Mouse (Mus musculus): ENCODE data around the gene Crhr1. TPM values are rescaled to one million over a fixed set of nuclear protein-coding genes. Genes with fewer than 3 reads are reported as not detected.
A peak's percentile ranks its signal among the peaks of the same experiment; 100 is the strongest.

Gene Crhr1
- polyA plus RNA-seq, 1 experiment from 2014 or later = 7.3 TPM

DNA sequence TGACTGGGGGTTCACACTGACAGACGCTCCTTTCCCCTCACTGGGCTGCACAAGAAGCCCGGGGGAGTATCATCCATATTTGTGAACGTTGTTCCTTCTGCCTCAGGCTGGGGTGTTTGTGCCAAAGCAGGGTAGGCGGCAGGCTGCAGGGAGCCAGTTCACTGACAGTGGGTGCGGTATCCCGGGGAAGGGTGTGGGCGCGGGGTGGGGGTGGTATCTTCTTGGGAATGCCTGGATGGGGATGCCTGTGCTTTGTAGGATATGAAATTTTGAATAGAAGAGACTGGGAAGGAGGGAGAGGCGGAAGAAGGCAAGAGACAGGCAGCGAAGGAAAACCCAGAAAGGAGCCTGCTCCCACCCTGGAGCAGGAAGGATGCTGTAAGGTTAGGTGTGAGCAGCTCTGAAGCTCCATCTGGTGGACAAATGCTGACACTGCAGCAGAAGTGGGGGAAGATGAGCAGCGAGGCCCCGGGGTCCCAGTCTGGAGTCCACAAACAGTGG, 38.7 kb downstream of the Crhr1 start:
- Histone ChIP-seq H3K36me3 (replicated peaks; ENCODE audit: control insufficient read depth, insufficient read depth) (no peaks in the 10 kb centered on the region), H3K9ac (0 out of 2 replicates have a peak overlapping the region, but pooled peaks have one; percentile 19), H3K4me3 (replicated peaks; ENCODE audit: low read length) (no peak overlapping the region), H3K27me3 (ENCODE audit: control insufficient read depth, insufficient read depth, low read length) (peaks cover 6% of the 10 kb centered on the region; the same call in 1 of the 2 replicates), H3K4me2 (replicated peaks) (peak overlapping the region; percentile 14), H3K27ac (no peak overlapping the region), H3K4me1 (replicated peaks; ENCODE audit: control insufficient read depth, insufficient read depth, low read length) (no peaks in the 10 kb centered on the region), H3K9me3 (ENCODE audit: control insufficient read depth, low read length) (no peaks in the 10 kb centered on the region)
- DNase-seq (ENCODE audit: low spot score) = peak; percentile 85
- WGBS = 34% methylated on average over 12 of the region's 12 CpGs
- ATAC-seq (ENCODE audit: low FRiP score) = peak; percentile 67; the same call in 1 of the 2 replicates

DNA sequence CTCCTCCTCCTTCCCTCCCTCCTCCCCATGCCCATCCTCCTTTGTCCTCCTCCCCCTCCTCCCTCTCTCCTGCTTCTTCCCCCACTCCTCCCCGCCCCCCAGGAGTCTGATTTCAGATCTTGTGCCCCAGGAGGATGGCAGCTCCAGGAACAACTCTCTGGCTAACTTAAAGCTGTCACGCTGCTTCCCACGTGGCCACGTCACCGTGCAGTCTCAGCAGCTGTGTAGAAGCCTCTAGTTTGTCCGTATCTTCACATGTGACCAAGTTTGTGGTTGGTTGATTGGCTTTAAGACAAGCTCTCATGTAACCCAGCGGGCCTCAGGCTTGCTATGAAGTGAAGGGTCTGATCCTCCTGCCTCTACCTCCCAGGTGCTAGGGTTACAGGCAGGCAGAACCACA, 46.2 kb downstream of the Crhr1 start:
- Histone ChIP-seq H3K36me3 (replicated peaks; ENCODE audit: control insufficient read depth, insufficient read depth) (no peaks in the 10 kb centered on the region), H3K9ac (no peak overlapping the region), H3K4me2 (replicated peaks) (no peak overlapping the region), H3K9me3 (ENCODE audit: control insufficient read depth, low read length) (no peaks in the 10 kb centered on the region), H3K4me3 (replicated peaks; ENCODE audit: low read length) (no peak overlapping the region), H3K4me1 (replicated peaks; ENCODE audit: control insufficient read depth, insufficient read depth, low read length) (no peaks in the 10 kb centered on the region), H3K27me3 (ENCODE audit: control insufficient read depth, insufficient read depth, low read length) (no peaks in the 10 kb centered on the region), H3K27ac (no peak overlapping the region)
- WGBS = 39% methylated on average over 7 of the region's 7 CpGs
- DNase-seq (ENCODE audit: low spot score) (no peak), ATAC-seq (ENCODE audit: low FRiP score) (no peak)

DNA sequence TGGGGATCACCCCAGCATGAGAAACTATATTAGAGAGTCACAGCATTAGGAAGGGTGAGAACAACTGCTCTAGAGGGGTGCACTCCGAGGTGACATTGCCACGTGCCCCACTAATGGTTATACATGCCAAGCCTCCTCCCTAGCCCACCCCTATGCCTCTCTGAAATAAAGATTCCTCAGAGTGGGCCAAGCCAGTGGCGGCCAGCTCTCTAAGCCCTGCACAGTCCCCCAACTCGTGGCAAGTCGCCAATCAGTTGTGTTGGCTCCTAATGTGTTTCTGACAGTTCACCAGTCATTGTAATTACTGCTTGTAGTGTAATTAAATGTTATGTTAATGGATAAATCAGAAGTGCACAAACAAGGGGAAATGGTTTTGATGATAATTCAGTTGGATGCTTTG, 47.1 kb downstream of the Crhr1 start:
- H3K27me3 ChIP-seq (ENCODE audit: control insufficient read depth, insufficient read depth, low read length) = no peaks in the 10 kb centered on the region
- H3K9ac ChIP-seq = no peak overlapping the region
- H3K36me3 ChIP-seq (replicated peaks; ENCODE audit: control insufficient read depth, insufficient read depth) = no peaks in the 10 kb centered on the region
- no peak overlapping the region for H3K27ac ChIP-seq
- DNase-seq (ENCODE audit: low spot score) (peak; percentile 56), ATAC-seq (ENCODE audit: low FRiP score) (peak; percentile 43; the same call in 1 of the 2 replicates)
- no peaks in the 10 kb centered on the region for H3K4me1 ChIP-seq (replicated peaks; ENCODE audit: control insufficient read depth, insufficient read depth, low read length)
- 46% methylated on average over 5 of the region's 5 CpGs for whole genome bisulfite sequencing
- H3K9me3 ChIP-seq (ENCODE audit: control insufficient read depth, low read length) = no peaks in the 10 kb centered on the region
- no peak overlapping the region for H3K4me2 ChIP-seq (replicated peaks)
- H3K4me3 ChIP-seq (replicated peaks; ENCODE audit: low read length) = no peak overlapping the region

DNA sequence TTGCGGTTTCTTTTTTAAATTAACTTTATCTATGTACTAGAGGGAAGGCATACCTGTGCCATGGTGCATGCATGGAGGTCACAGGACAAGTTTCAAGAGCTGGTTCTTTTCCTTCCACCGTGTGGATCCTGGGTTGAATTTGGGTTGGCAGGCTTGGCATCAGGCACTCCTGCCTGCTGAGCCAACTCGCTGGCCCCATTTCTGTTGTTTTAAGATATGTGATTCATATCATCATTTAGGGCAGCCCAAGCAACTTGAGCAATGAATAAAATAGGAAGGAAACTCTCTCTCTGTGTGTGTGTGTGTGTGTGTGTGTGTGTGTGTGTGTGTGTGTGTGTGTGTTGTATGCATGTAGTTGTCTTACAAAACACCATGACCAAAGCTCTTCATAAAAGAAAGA, 49.5 kb downstream of the Crhr1 start:
- Histone ChIP-seq H3K27ac (no peak overlapping the region), H3K4me3 (replicated peaks; ENCODE audit: low read length) (no peak overlapping the region), H3K9me3 (ENCODE audit: control insufficient read depth, low read length) (no peaks in the 10 kb centered on the region), H3K4me2 (replicated peaks) (no peak overlapping the region), H3K9ac (no peak overlapping the region), H3K27me3 (ENCODE audit: control insufficient read depth, insufficient read depth, low read length) (no peaks in the 10 kb centered on the region), H3K4me1 (replicated peaks; ENCODE audit: control insufficient read depth, insufficient read depth, low read length) (no peaks in the 10 kb centered on the region), H3K36me3 (replicated peaks; ENCODE audit: control insufficient read depth, insufficient read depth) (no peaks in the 10 kb centered on the region)
- 84% methylated on average over 3 of the region's 3 CpGs for WGBS
- ATAC-seq (ENCODE audit: low FRiP score) = no peak
- no peak for DNase-seq (ENCODE audit: low spot score)

DNA sequence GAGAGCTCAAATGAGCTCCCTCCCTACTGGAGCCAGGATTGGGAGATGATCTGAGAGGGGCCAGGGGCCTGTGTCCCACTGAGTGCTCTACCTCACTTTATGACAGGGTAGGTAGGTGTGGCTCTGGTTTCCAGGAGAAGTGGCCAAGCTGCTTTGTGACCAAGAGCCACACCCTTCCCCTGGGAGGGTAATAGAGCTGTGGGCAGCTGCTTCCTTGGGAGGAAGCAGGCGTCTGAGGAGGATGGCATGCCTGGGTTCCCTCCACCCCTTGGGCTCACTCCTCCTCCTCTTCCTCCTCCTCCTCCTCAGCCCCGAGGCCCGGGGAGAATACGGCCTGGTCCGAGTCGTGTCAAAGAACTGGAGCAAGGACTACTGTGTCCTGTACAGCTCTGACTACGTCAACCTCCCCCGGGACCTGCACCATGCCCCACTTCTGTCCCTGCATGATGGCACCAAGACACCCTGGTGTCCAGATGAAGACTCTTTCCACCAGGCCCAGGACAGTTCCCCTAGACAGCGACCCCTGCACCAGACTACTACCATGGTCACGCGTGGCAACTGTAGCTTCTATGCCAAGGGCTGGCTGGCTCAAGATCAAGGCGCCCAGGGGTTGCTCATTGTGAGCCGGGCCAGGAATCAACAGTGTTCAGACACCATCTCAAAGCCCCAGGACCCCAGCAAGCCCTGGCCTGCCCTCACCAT, 53.6 kb downstream of the Crhr1 start, which contains the start of gene Sppl2c:
Gene Sppl2c (plus strand): TSS at position 193 of the 702 bp plus-strand sequence.
- DNase-seq (ENCODE audit: low spot score) (no peak), ATAC-seq (ENCODE audit: low FRiP score) (no peak)
- Histone ChIP-seq H3K4me2 (replicated peaks) (no peak within 1 kb of the TSS), H3K4me1 (replicated peaks; ENCODE audit: control insufficient read depth, insufficient read depth, low read length) (no peaks in the 10 kb centered on the region), H3K36me3 (replicated peaks; ENCODE audit: control insufficient read depth, insufficient read depth) (no peaks in the 10 kb centered on the region), H3K9ac (no peak within 1 kb of the TSS), H3K27me3 (ENCODE audit: control insufficient read depth, insufficient read depth, low read length) (no peaks in the 10 kb centered on the region), H3K27ac (no peak within 1 kb of the TSS), H3K9me3 (ENCODE audit: control insufficient read depth, low read length) (no peaks in the 10 kb centered on the region), H3K4me3 (replicated peaks; ENCODE audit: low read length) (no peak within 1 kb of the TSS)
- 89% methylated on average over 13 of the region's 13 CpGs for WGBS

DNA sequence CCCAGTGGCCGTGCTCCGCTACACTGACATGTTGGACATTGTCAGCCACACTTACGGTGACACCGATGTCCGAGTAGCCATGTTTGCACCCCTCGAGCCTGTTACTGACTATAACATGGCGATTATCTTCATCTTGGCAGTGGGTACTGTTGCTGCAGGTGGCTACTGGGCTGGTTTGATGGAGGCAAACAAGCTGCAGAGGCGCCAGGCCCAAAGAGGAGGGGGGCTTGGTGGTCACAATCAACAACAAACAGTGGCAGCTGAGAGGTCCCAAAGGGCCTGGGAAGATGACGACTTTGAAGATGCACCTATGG, 54.1 kb downstream of the Crhr1 start:
- no peak overlapping the region for H3K9ac ChIP-seq
- no peak for DNase-seq (ENCODE audit: low spot score)
- no peaks in the 10 kb centered on the region for H3K36me3 ChIP-seq (replicated peaks; ENCODE audit: control insufficient read depth, insufficient read depth)
- no peaks in the 10 kb centered on the region for H3K4me1 ChIP-seq (replicated peaks; ENCODE audit: control insufficient read depth, insufficient read depth, low read length)
- 91% methylated on average over 9 of the region's 9 CpGs for WGBS
- no peak overlapping the region for H3K4me2 ChIP-seq (replicated peaks)
- no peak overlapping the region for H3K27ac ChIP-seq
- H3K27me3 ChIP-seq (ENCODE audit: control insufficient read depth, insufficient read depth, low read length) = no peaks in the 10 kb centered on the region
- no peak overlapping the region for H3K4me3 ChIP-seq (replicated peaks; ENCODE audit: low read length)
- no peaks in the 10 kb centered on the region for H3K9me3 ChIP-seq (ENCODE audit: control insufficient read depth, low read length)
- no peak for ATAC-seq (ENCODE audit: low FRiP score)

DNA sequence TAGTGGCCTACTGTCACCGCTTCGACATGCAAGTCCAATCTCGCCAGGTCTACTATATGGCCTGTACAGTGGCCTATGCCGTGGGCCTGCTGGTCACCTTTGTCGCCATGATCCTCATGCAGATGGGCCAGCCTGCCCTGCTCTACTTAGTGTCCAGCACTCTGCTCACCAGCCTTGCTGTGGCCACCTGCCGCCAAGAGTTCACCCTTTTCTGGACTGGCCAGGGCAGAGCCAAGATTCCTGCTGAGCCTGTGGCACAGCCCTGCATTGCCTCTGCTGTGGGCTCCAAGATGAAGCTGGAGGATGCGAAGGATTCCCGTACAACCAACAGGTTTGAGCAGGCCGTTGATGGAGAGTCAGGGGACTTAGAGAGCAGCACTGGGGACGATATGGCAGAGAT, 55.1 kb downstream of the Crhr1 start:
- WGBS = 94% methylated on average over 10 of the region's 10 CpGs
- ATAC-seq (ENCODE audit: low FRiP score) (no peak), DNase-seq (ENCODE audit: low spot score) (no peak)
- no peaks in the 10 kb centered on the region for H3K27me3 ChIP-seq (ENCODE audit: control insufficient read depth, insufficient read depth, low read length)
- no peak overlapping the region for H3K9ac ChIP-seq
- no peaks in the 10 kb centered on the region for H3K4me1 ChIP-seq (replicated peaks; ENCODE audit: control insufficient read depth, insufficient read depth, low read length)
- no peak overlapping the region for H3K4me2 ChIP-seq (replicated peaks)
- no peaks in the 10 kb centered on the region for H3K36me3 ChIP-seq (replicated peaks; ENCODE audit: control insufficient read depth, insufficient read depth)
- H3K4me3 ChIP-seq (replicated peaks; ENCODE audit: low read length) = no peak overlapping the region
- no peak overlapping the region for H3K27ac ChIP-seq
- H3K9me3 ChIP-seq (ENCODE audit: control insufficient read depth, low read length) = no peaks in the 10 kb centered on the region

DNA sequence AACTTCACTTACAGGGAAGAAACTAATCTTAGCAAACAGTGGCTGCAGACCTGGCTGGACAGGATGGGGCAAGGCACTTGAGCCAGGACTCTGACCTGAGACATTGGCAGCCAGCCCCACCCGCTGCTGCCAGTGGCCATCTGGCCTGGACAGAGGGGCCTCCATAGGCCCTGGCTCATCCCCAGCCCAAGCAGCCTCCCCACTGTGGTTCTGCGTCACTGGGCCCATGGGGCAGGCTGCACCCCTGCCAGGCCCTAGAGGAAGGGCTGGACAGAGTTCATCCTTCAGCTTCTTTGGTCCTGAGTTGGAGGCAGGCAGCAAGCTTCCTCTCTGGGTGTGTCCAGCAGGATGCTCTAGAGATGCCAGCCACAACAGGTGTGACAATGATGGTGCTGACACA, 57.4 kb downstream of the Crhr1 start:
- Histone ChIP-seq H3K9ac (no peak overlapping the region), H3K27ac (no peak overlapping the region), H3K4me2 (replicated peaks) (no peak overlapping the region), H3K27me3 (ENCODE audit: control insufficient read depth, insufficient read depth, low read length) (no peaks in the 10 kb centered on the region), H3K9me3 (ENCODE audit: control insufficient read depth, low read length) (no peaks in the 10 kb centered on the region), H3K4me1 (replicated peaks; ENCODE audit: control insufficient read depth, insufficient read depth, low read length) (no peaks in the 10 kb centered on the region), H3K4me3 (replicated peaks; ENCODE audit: low read length) (no peak overlapping the region), H3K36me3 (replicated peaks; ENCODE audit: control insufficient read depth, insufficient read depth) (no peaks in the 10 kb centered on the region)
- WGBS = 76% methylated on average over 2 of the region's 2 CpGs
- ATAC-seq (ENCODE audit: low FRiP score) (no peak), DNase-seq (ENCODE audit: low spot score) (no peak)

DNA sequence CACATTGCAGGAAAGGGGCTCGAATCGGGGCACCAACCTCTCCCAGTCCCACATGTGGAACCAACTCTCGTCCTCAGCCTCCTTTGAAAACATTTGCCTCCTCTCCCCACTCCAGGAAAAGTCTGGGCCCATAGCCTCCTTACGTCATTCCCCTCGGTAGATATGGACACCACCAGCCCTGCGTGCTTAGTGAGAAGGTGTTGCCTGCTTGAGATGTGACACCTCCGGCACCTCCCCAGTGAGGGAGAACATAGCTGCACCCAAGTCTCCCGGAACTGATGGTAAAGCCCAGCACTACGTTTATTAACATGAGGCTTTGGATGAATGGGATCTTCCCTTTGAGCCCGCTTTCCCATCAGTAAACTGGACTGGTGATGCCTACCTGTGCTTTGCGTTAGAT, 62.7 kb downstream of the Crhr1 start:
- H3K27me3 ChIP-seq (ENCODE audit: control insufficient read depth, insufficient read depth, low read length) = peaks cover 17% of the 10 kb centered on the region; the same call in 1 of the 2 replicates
- no peak for DNase-seq (ENCODE audit: low spot score)
- H3K4me2 ChIP-seq (replicated peaks) = peak overlapping the region; percentile 24
- H3K9ac ChIP-seq = no peak overlapping the region
- ATAC-seq (ENCODE audit: low FRiP score) = 0 out of 2 replicates have a peak, but pooled peaks have one; percentile 8
- WGBS = 79% methylated on average over 11 of the region's 11 CpGs
- H3K4me3 ChIP-seq (replicated peaks; ENCODE audit: low read length) = no peak overlapping the region
- no peak overlapping the region for H3K27ac ChIP-seq
- no peaks in the 10 kb centered on the region for H3K4me1 ChIP-seq (replicated peaks; ENCODE audit: control insufficient read depth, insufficient read depth, low read length)
- H3K36me3 ChIP-seq (replicated peaks; ENCODE audit: control insufficient read depth, insufficient read depth) = no peaks in the 10 kb centered on the region
- no peaks in the 10 kb centered on the region for H3K9me3 ChIP-seq (ENCODE audit: control insufficient read depth, low read length)

Data from hindbrain, embryonic 14.5 days (tissue).